Mouse (Mus musculus) MEL (cell line): Measurements from ENCODE around the gene Cdc5l. TPM values are rescaled to one million over a fixed set of nuclear protein-coding genes. Genes with fewer than 3 reads are reported as not detected.

Experiments
- DNase-seq: peaks from one replicate; pipeline ENCODE4 v3.0.0; 2011; ENCODE audit warnings: low read depth, low spot score
- H3K27ac ChIP-seq: 2 replicates; pipeline ENCODE4 v1.5.1; 2012; ENCODE audit warnings: low read depth, mild to moderate bottlenecking, control low read depth, low read length, moderate library complexity; ENCODE audit not compliant: control insufficient read depth
- H3K27me3 ChIP-seq, 2 experiments: fragments of 150-350 bp in 1 of 2; sonication (generic) in 1 of 2; 2 replicates each; pipeline ENCODE4 v1.6.1; 2012; ENCODE audit warnings: low read length in 2 of 2, mild to moderate bottlenecking in 2 of 2, improper control_type of control experiment in 1 of 2, moderate library complexity in 1 of 2; ENCODE audit not compliant: insufficient read depth in 2 of 2, control insufficient read depth in 1 of 2
- H3K36me3 ChIP-seq, 2 experiments: 2 replicates each; pipeline ENCODE4 v1.6.1; 2012 to 2014; ENCODE audit warnings: low read length in 2 of 2, improper control_type of control experiment in 1 of 2, inconsistent platforms in 1 of 2, mild to moderate bottlenecking in 1 of 2; ENCODE audit not compliant: insufficient read depth in 2 of 2, control insufficient read depth in 1 of 2
- H3K4me1 ChIP-seq, 2 experiments: fragments of 150-350 bp in 1 of 2; sonication (generic) in 1 of 2; 2 replicates each; pipeline ENCODE4 v1.6.1; 2012; ENCODE audit warnings: low read length in 2 of 2, improper control_type of control experiment in 1 of 2, mild to moderate bottlenecking in 1 of 2; ENCODE audit not compliant: insufficient read depth in 2 of 2, control insufficient read depth in 1 of 2
- H3K4me3 ChIP-seq, 2 experiments: fragments of 150-350 bp in 1 of 2; sonication (generic) in 1 of 2; 2 replicates each; pipeline ENCODE4 v1.5.1; 2012; ENCODE audit warnings: low read depth in 2 of 2, low read length in 2 of 2, mild to moderate bottlenecking in 2 of 2, moderate library complexity in 2 of 2, control low read depth in 1 of 2, improper control_type of control experiment in 1 of 2; ENCODE audit not compliant: control insufficient read depth in 1 of 2, insufficient read depth in 1 of 2
- H3K79me2 ChIP-seq: 2 replicates; pipeline ENCODE4 v1.6.1; 2012; ENCODE audit warnings: mild to moderate bottlenecking, low read length, moderate library complexity; ENCODE audit not compliant: control insufficient read depth, poor library complexity, insufficient read depth
- H3K9ac ChIP-seq: 2 replicates; pipeline ENCODE4 v1.6.1; 2012; ENCODE audit warnings: low read depth, mild to moderate bottlenecking, control low read depth, low read length, moderate library complexity; ENCODE audit not compliant: control insufficient read depth, poor library complexity, severe bottlenecking
- H3K9me3 ChIP-seq: fragments of 150-350 bp; sonication (generic); replicated peaks from 2 replicates; pipeline ENCODE4 v1.6.1; 2012; ENCODE audit warnings: mild to moderate bottlenecking, low read length, improper control_type of control experiment, moderate library complexity; ENCODE audit not compliant: insufficient read depth
- CHD1 ChIP-seq: IDR thresholded peaks from 2 replicates; pipeline ENCODE4 v1.6.1; 2012; ENCODE audit warnings: low read depth, mild to moderate bottlenecking, inconsistent platforms, low read length, improper control_type of control experiment
- CHD2 ChIP-seq: IDR thresholded peaks from 2 replicates; pipeline ENCODE4 v1.6.1; 2011; ENCODE audit warnings: low read length, improper control_type of control experiment
- CTCF ChIP-seq, 3 experiments: IDR thresholded peaks in 2 of 3; conservative IDR thresholded peaks in 1 of 3; 2 replicates each; pipeline ENCODE4 v1.5.1; 2011 to 2012; ENCODE audit warnings: low read length in 3 of 3, low read depth in 2 of 3, mild to moderate bottlenecking in 2 of 3, improper control_type of control experiment in 1 of 3, inconsistent platforms in 1 of 3, mixed read lengths in 1 of 3, moderate library complexity in 1 of 3; ENCODE audit not compliant: control insufficient read depth in 1 of 3, insufficient read depth in 1 of 3, poor library complexity in 1 of 3, severe bottlenecking in 1 of 3
- E2F4 ChIP-seq: IDR thresholded peaks from 2 replicates; pipeline ENCODE4 v1.6.1; 2011; ENCODE audit warnings: low read depth, low read length, improper control_type of control experiment, borderline replicate concordance
- ETS1 ChIP-seq: IDR thresholded peaks from 2 replicates; pipeline ENCODE4 v1.6.1; 2012; ENCODE audit warnings: low read depth, mild to moderate bottlenecking, inconsistent platforms, low read length, improper control_type of control experiment, moderate library complexity
- GABPA ChIP-seq: IDR thresholded peaks from 2 replicates; pipeline ENCODE4 v1.6.1; 2012; ENCODE audit warnings: low read depth, mild to moderate bottlenecking, inconsistent platforms, low read length, improper control_type of control experiment, moderate library complexity
- GATA1 ChIP-seq: IDR thresholded peaks from 2 replicates; pipeline ENCODE4 v1.6.1; 2011; ENCODE audit warnings: low read depth, low read length, improper control_type of control experiment
- HCFC1 ChIP-seq: IDR thresholded peaks from 2 replicates; pipeline ENCODE4 v1.6.1; 2012; ENCODE audit warnings: low read depth, mild to moderate bottlenecking, inconsistent platforms, low read length, improper control_type of control experiment, moderate library complexity
- JUND ChIP-seq: IDR thresholded peaks from 2 replicates; pipeline ENCODE4 v1.6.1; 2011; ENCODE audit warnings: low read depth, mild to moderate bottlenecking, improper control_type of control experiment, low read length
- KAT2A ChIP-seq: conservative IDR thresholded peaks from 2 replicates; pipeline ENCODE4 v1.6.1; 2012; ENCODE audit warnings: low read depth, low read length, improper control_type of control experiment, inconsistent platforms
- MAFK ChIP-seq: IDR thresholded peaks from 2 replicates; pipeline ENCODE4 v1.6.1; 2011; ENCODE audit warnings: low read depth, mild to moderate bottlenecking, low read length, improper control_type of control experiment, borderline replicate concordance
- MAX ChIP-seq: IDR thresholded peaks from 2 replicates; pipeline ENCODE4 v1.6.1; 2011; ENCODE audit warnings: low read length, improper control_type of control experiment
- MAZ ChIP-seq: IDR thresholded peaks from 2 replicates; pipeline ENCODE4 v1.6.1; 2012; ENCODE audit warnings: low read depth, mild to moderate bottlenecking, inconsistent platforms, low read length, improper control_type of control experiment
- MEF2A ChIP-seq: IDR thresholded peaks from 2 replicates; pipeline ENCODE4 v1.6.1; 2014; ENCODE audit warnings: low read depth, mild to moderate bottlenecking, inconsistent platforms, low read length, improper control_type of control experiment; ENCODE audit not compliant: poor library complexity, insufficient replicate concordance, severe bottlenecking; ENCODE audit errors: extremely low read depth
- POLR2A ChIP-seq, 2 experiments: IDR thresholded peaks; 2 replicates each; pipeline ENCODE4 v1.6.1; 2011 to 2012; ENCODE audit warnings: low read length in 2 of 2, mild to moderate bottlenecking in 2 of 2, control low read depth in 1 of 2, improper control_type of control experiment in 1 of 2, low read depth in 1 of 2, moderate library complexity in 1 of 2; ENCODE audit not compliant: control insufficient read depth in 1 of 2, insufficient read depth in 1 of 2, poor library complexity in 1 of 2
- POLR2AphosphoS2 ChIP-seq: IDR thresholded peaks from 2 replicates; pipeline ENCODE4 v1.6.1; 2011; ENCODE audit warnings: low read length, improper control_type of control experiment
- RAD21 ChIP-seq: IDR thresholded peaks from 2 replicates; pipeline ENCODE4 v1.6.1; 2011; ENCODE audit warnings: mild to moderate bottlenecking, low read depth, low read length, improper control_type of control experiment
- RCOR1 ChIP-seq: IDR thresholded peaks from 2 replicates; pipeline ENCODE4 v1.6.1; 2012; ENCODE audit warnings: low read depth, mild to moderate bottlenecking, inconsistent platforms, low read length, improper control_type of control experiment
- TAL1 ChIP-seq: IDR thresholded peaks from 2 replicates; pipeline ENCODE4 v1.6.1; 2012; ENCODE audit warnings: mild to moderate bottlenecking, inconsistent platforms, low read length, moderate library complexity, mixed read lengths
- UBTF ChIP-seq: IDR thresholded peaks from 2 replicates; pipeline ENCODE4 v1.6.1; 2012; ENCODE audit warnings: low read depth, mild to moderate bottlenecking, inconsistent platforms, low read length, improper control_type of control experiment, moderate library complexity, borderline replicate concordance; ENCODE audit not compliant: insufficient read depth
- ZC3H11A ChIP-seq: IDR thresholded peaks from 2 replicates; pipeline ENCODE4 v1.6.1; 2012; ENCODE audit warnings: low read depth, mild to moderate bottlenecking, inconsistent platforms, low read length, improper control_type of control experiment
- ZMIZ1 ChIP-seq: IDR thresholded peaks from 2 replicates; pipeline ENCODE4 v1.6.1; 2012; ENCODE audit warnings: low read depth, mild to moderate bottlenecking, inconsistent platforms, low read length, improper control_type of control experiment, moderate library complexity
- polyA plus RNA-seq, 2 experiments: library from polyadenylated mRNA; stranded (reverse) in 1 of 2; unstranded in 1 of 2; fragments of >175 nt in 1 of 2; fragments of >200 nt in 1 of 2; gene quantifications; 2 replicates each; pipeline versions ENCODE4 v1.2.1 to v1.2.4; 2012; ENCODE audit warnings: low replicate concordance in 2 of 2, low read depth in 1 of 2; ENCODE audit not compliant: insufficient read length in 2 of 2, insufficient read depth in 1 of 2, missing spikeins in 1 of 2
- total RNA-seq: library from RNA; depleted of rRNA; stranded (reverse); fragments of 300-350 nt; gene quantifications from 2 replicates; pipeline ENCODE4 v1.2.3, GENCODE M21; 2012

Cdc5l gene
- total and polyA plus RNA-seq, 3 experiments, result 69.9 to 89.0 TPM; not detected in 1

DNA sequence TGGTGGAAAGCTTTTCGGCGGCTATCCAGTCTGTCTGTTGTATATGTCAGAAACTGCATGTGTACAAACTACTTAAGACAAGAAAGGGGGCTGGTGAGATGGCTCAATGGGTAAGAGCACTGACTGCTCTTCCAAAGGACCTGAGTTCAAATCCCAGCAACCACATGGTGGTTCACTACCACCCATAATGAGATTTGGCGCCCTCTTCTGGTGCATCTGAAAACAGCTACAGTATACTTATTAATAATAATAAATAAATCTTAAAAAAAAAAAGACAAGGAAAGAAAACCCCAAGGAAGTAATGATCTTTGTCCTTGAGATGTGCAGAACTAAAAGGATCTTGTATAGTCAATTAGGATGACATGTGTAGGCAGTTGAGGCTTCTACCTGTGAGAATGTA lies 36.0 kb downstream of the Cdc5l start:
- TF ChIP-seq CHD1, result no peak
- peak; percentile 14 to 38 (median 29); a peak in 3 of 6 replicates for TF ChIP-seq CTCF (IDR thresholded peaks at IDR 0.05 in 2 of 3, conservative IDR thresholded peaks at IDR 0.05 in 1 of 3; ENCODE audit: control insufficient read depth in 1 of 3, insufficient read depth in 1 of 3, low read depth in 2 of 3, low read length in 3 of 3, poor library complexity in 1 of 3, severe bottlenecking in 1 of 3)
- DNase-seq, result peak; percentile 51
- peaks cover 2 to 46% of the 10 kb centered on the region in 2 experiments; a peak in 3 of 4 replicates for H3K36me3 ChIP-seq
- H3K4me1 ChIP-seq, result no peaks in the 10 kb centered on the region
- H3K79me2 ChIP-seq, result peaks cover 13% of the 10 kb centered on the region
- no peaks in the 10 kb centered on the region for H3K27me3 ChIP-seq
- H3K9ac ChIP-seq, result no peak overlapping the region
- H3K9me3 ChIP-seq, result no peaks in the 10 kb centered on the region
- no peak overlapping the region for H3K27ac ChIP-seq
- H3K4me3 ChIP-seq, result no peak overlapping the region

DNA sequence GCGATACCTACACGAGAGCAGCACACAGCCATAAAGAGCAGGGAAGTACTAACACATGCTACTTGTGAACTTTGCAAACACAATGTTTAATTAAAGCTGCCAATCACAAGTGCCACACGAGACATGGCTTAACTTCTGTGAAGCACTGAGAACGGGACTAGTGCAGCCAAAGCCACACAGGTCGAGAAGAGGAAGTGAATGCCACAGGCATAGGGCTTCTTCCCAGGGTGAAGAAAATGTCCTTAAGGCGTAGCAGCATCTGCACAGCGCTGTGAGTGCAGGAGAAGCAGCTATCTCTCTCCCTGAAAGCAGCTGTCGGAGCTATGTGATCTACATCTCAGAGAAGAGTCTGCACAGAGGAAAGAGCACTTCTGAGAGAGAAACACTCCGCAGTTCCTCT lies 38.9 kb downstream of the Cdc5l start:
- H3K4me3 ChIP-seq, result no peak overlapping the region
- DNase-seq, result peak; percentile 37
- H3K27ac ChIP-seq, result no peak overlapping the region
- H3K9ac ChIP-seq, result no peak overlapping the region
- H3K9me3 ChIP-seq, result no peaks in the 10 kb centered on the region
- H3K27me3 ChIP-seq, result no peaks in the 10 kb centered on the region
- H3K79me2 ChIP-seq, result peaks cover 10% of the 10 kb centered on the region
- H3K4me1 ChIP-seq, result no peaks in the 10 kb centered on the region
- TF ChIP-seq POLR2AphosphoS2 (no peak), GABPA (no peak), POLR2A (IDR thresholded peaks at IDR 0.05; ENCODE audit: control insufficient read depth in 1 of 2, insufficient read depth in 1 of 2, low read depth in 1 of 2, low read length in 2 of 2, poor library complexity in 1 of 2) (no peak), TAL1 (no peak), HCFC1 (no peak)
- peaks cover 2 to 38% of the 10 kb centered on the region in 2 experiments; a peak in 3 of 4 replicates for H3K36me3 ChIP-seq

DNA sequence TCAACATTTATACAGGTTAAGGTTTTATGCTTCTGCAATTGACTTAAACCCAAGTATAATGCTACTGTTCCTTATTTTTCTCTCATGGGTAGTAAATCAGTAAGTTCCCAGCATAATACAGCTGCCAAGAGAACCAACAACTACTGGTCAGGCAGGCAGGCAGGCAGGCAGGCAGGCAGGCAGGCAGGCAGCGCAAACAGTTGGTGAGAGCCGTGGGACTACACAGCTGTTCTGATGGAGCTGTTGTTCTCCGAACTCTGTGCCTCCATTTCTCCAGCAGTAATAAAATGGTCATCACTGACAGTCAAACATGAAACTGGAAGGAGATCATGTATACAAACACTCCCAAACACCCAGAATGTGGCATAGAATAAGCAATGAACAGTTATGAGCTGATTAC lies 39.8 kb downstream of the Cdc5l start:
- Histone ChIP-seq H3K27me3 (no peaks in the 10 kb centered on the region), H3K4me3 (no peak overlapping the region), H3K79me2 (peaks cover 10% of the 10 kb centered on the region)
- TF ChIP-seq MAFK, result no peak
- no peak for TF ChIP-seq KAT2A
- TF ChIP-seq E2F4, result no peak
- TF ChIP-seq ZC3H11A, result no peak
- TF ChIP-seq UBTF, result no peak
- TF ChIP-seq CTCF (IDR thresholded peaks at IDR 0.05 in 2 of 3, conservative IDR thresholded peaks at IDR 0.05 in 1 of 3; ENCODE audit: control insufficient read depth in 1 of 3, insufficient read depth in 1 of 3, low read depth in 2 of 3, low read length in 3 of 3, poor library complexity in 1 of 3, severe bottlenecking in 1 of 3), result no peak
- TF ChIP-seq CHD2, result no peak
- no peak for TF ChIP-seq GATA1
- no peak for TF ChIP-seq ZMIZ1
- no peak for TF ChIP-seq TAL1
- TF ChIP-seq RCOR1, result no peak
- TF ChIP-seq MAX, result no peak
- no peak for TF ChIP-seq JUND
- no peak for TF ChIP-seq CHD1
- TF ChIP-seq ETS1, result no peak
- no peak for TF ChIP-seq MEF2A
- TF ChIP-seq MAZ, result no peak
- TF ChIP-seq GABPA, result no peak
- no peak for TF ChIP-seq RAD21
- TF ChIP-seq, all 39 proteins: peak for 0
- Histone ChIP-seq H3K9ac (no peak overlapping the region), H3K27ac (no peak overlapping the region), H3K4me1 (no peaks in the 10 kb centered on the region), H3K9me3 (no peaks in the 10 kb centered on the region), H3K36me3 (peaks cover 2 to 38% of the 10 kb centered on the region in 2 experiments; a peak in 3 of 4 replicates)
- DNase-seq, result no peak
